Mouse (Mus musculus) CH12.LX (cell line): ENCODE measurements around the gene Ubtd2. TPM values are rescaled to one million over a fixed set of nuclear protein-coding genes. Genes with fewer than 3 reads are reported as not detected.

Experiments used
- DNase-seq: peaks from one replicate; pipeline ENCODE4 v3.0.0-alpha.2; 2013; ENCODE audit errors: extremely low read depth
- H3K27ac ChIP-seq: 2 replicates; pipeline ENCODE4 v1.5.1; 2012; ENCODE audit warnings: low read depth, mild to moderate bottlenecking, control low read depth, moderate library complexity; ENCODE audit not compliant: insufficient read depth
- H3K27me3 ChIP-seq: replicated peaks from 2 replicates; pipeline ENCODE3; 2012; ENCODE audit warnings: inconsistent platforms
- H3K36me3 ChIP-seq, 2 experiments: replicated peaks in 1 of 2; 2 replicates each; pipeline versions ENCODE3 to v1.6.1; 2012; ENCODE audit warnings: inconsistent platforms in 1 of 2, low read length in 1 of 2, mild to moderate bottlenecking in 1 of 2, mixed read lengths in 1 of 2, moderate library complexity in 1 of 2; ENCODE audit not compliant: control insufficient read depth in 1 of 2, insufficient read depth in 1 of 2
- H3K4me1 ChIP-seq, 2 experiments: 2 replicates each; pipeline ENCODE4 v1.6.1; 2012; ENCODE audit warnings: inconsistent platforms in 1 of 2, moderate library complexity in 1 of 2; ENCODE audit not compliant: insufficient read depth in 2 of 2, control insufficient read depth in 1 of 2
- H3K4me2 ChIP-seq: 2 replicates; pipeline ENCODE4 v1.6.1; 2012; ENCODE audit warnings: low read depth, mild to moderate bottlenecking, control low read depth; ENCODE audit not compliant: poor library complexity, insufficient read depth, severe bottlenecking
- H3K4me3 ChIP-seq, 3 experiments: fragments of 150-350 bp in 1 of 3; sonication (generic) in 1 of 3; replicated peaks in 1 of 3; 2 replicates each; pipeline versions ENCODE3 to v1.5.1; 2011 to 2012; ENCODE audit warnings: low read depth in 2 of 3, low read length in 2 of 3, mild to moderate bottlenecking in 2 of 3, moderate library complexity in 2 of 3, control low read depth in 1 of 3, improper control_type of control experiment in 1 of 3, inconsistent platforms in 1 of 3, mixed read lengths in 1 of 3; ENCODE audit not compliant: poor library complexity in 1 of 3
- H3K79me2 ChIP-seq: replicated peaks from 2 replicates; pipeline ENCODE4 v1.6.1; 2012; ENCODE audit warnings: mild to moderate bottlenecking, moderate library complexity; ENCODE audit not compliant: control insufficient read depth, poor library complexity, insufficient read depth, severe bottlenecking; ENCODE audit errors: extremely low read depth
- H3K9ac ChIP-seq: 2 replicates; pipeline ENCODE4 v1.6.1; 2012; ENCODE audit warnings: low read depth, mild to moderate bottlenecking, control low read depth, moderate library complexity; ENCODE audit not compliant: insufficient read depth
- H3K9me3 ChIP-seq: replicated peaks from 2 replicates; pipeline ENCODE3; 2012; ENCODE audit warnings: low read length, inconsistent platforms, mixed read lengths
- CHD2 ChIP-seq: IDR thresholded peaks from 2 replicates; pipeline ENCODE4 v1.6.1; 2011; ENCODE audit warnings: low read length, improper control_type of control experiment
- CTCF ChIP-seq, 2 experiments: IDR thresholded peaks in 1 of 2; conservative IDR thresholded peaks in 1 of 2; 2 replicates each; pipeline ENCODE4 v1.5.1; 2011 to 2012; ENCODE audit warnings: low read depth in 2 of 2, low read length in 2 of 2, improper control_type of control experiment in 1 of 2, inconsistent platforms in 1 of 2, mild to moderate bottlenecking in 1 of 2, moderate library complexity in 1 of 2
- ETS1 ChIP-seq: conservative IDR thresholded peaks from 2 replicates; pipeline ENCODE4 v1.6.1; 2012; ENCODE audit warnings: low read depth, mild to moderate bottlenecking, inconsistent platforms, low read length, improper control_type of control experiment, moderate library complexity
- MAFK ChIP-seq: IDR thresholded peaks from 2 replicates; pipeline ENCODE4 v1.6.1; 2011; ENCODE audit warnings: low read length, improper control_type of control experiment; ENCODE audit not compliant: insufficient replicate concordance
- MEF2A ChIP-seq: IDR thresholded peaks from 2 replicates; pipeline ENCODE4 v1.6.1; 2014; ENCODE audit warnings: low read depth, mild to moderate bottlenecking, inconsistent platforms, low read length, improper control_type of control experiment, borderline replicate concordance
- MXI1 ChIP-seq: IDR thresholded peaks from 2 replicates; pipeline ENCODE4 v1.6.1; 2011; ENCODE audit warnings: mild to moderate bottlenecking, low read depth, low read length, improper control_type of control experiment
- MYC ChIP-seq: IDR thresholded peaks from 2 replicates; pipeline ENCODE4 v1.6.1; 2011; ENCODE audit warnings: low read depth, mild to moderate bottlenecking, improper control_type of control experiment, low read length
- NELFE ChIP-seq: IDR thresholded peaks from 2 replicates; pipeline ENCODE4 v1.6.1; 2011; ENCODE audit warnings: low read depth, low read length, improper control_type of control experiment
- NRF1 ChIP-seq: IDR thresholded peaks from 2 replicates; pipeline ENCODE4 v1.6.1; 2014; ENCODE audit warnings: low read depth, mild to moderate bottlenecking, inconsistent platforms, low read length, improper control_type of control experiment, moderate library complexity
- POLR2AphosphoS2 ChIP-seq: IDR thresholded peaks from 2 replicates; pipeline ENCODE4 v1.6.1; 2011; ENCODE audit warnings: low read depth, low read length, improper control_type of control experiment
- RAD21 ChIP-seq: IDR thresholded peaks from 2 replicates; pipeline ENCODE4 v1.6.1; 2011; ENCODE audit warnings: low read depth, mild to moderate bottlenecking, low read length, improper control_type of control experiment, moderate library complexity
- SMC3 ChIP-seq: IDR thresholded peaks from 2 replicates; pipeline ENCODE4 v1.6.1; 2011; ENCODE audit warnings: low read depth, low read length, improper control_type of control experiment
- USF1 ChIP-seq: IDR thresholded peaks from 2 replicates; pipeline ENCODE4 v1.6.1; 2014; ENCODE audit warnings: low read depth, mild to moderate bottlenecking, inconsistent platforms, low read length, improper control_type of control experiment
- ZMIZ1 ChIP-seq: IDR thresholded peaks from 2 replicates; pipeline ENCODE4 v1.6.1; 2012; ENCODE audit warnings: low read depth, mild to moderate bottlenecking, inconsistent platforms, low read length, improper control_type of control experiment
- ZNF384 ChIP-seq: IDR thresholded peaks from 2 replicates; pipeline ENCODE4 v1.6.1; 2012; ENCODE audit warnings: low read depth, low read length, improper control_type of control experiment, inconsistent platforms
- dilution Hi-C: fragments of 300-500 bp; cut with MboI; formaldehyde crosslinking; loops from 2 replicates; pipeline ENCODE4 v1.14.3; 2020; ENCODE audit warnings: low sequenced_read_pairs; ENCODE audit not compliant: extremely low pct_unique_long_range_greater_than_20kb, extremely low pct_ligation_motif_present
- in situ Hi-C: fragments of 300-500 bp; cut with MboI; formaldehyde crosslinking; loops from 3 replicates; pipeline ENCODE4 v1.14.3; 2019; ENCODE audit warnings: low sequenced_read_pairs, low pct_ligation_motif_present, low pct_unique_long_range_greater_than_20kb, mixed read lengths
- polyA plus RNA-seq: library from polyadenylated mRNA; unstranded; fragments of >175 nt; gene quantifications from 2 replicates; pipeline ENCODE4 v1.2.1, GENCODE M21; 2012; ENCODE audit warnings: low read depth; ENCODE audit not compliant: insufficient read length
- total RNA-seq, 2 experiments: library from RNA; depleted of rRNA; stranded (reverse); fragments of 300-350 nt in 1 of 2; fragments of >200 nt in 1 of 2; gene quantifications; 2 replicates each; pipeline ENCODE4 v1.2.3; 2012 to 2014

Ubtd2 gene
- total and polyA plus RNA-seq, 3 experiments: 10.3 to 18.2 (median 17.8) TPM

DNA sequence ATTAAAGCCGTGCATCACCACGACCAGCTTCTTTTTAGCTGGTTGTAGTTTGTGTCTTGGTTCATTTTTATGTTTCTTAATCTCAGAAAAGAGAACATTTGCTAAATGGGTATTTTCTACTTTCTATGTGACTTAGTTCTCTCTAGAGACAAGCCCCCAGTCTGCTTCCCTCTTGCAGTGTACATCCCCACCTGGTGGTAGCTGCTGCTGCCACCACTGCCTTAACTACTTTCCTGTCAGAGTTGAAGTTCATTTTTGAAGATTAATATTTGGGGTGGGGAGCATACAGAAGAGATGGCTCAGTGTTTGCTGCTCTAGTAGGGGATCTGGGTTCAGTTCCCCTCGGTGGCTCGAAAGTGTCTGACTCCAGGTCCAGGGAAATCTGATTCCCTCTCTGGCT, 44.8 kb downstream of the Ubtd2 start:
- H3K27ac ChIP-seq: no peak overlapping the region
- dilution Hi-C loops: no loop called here
- no peak overlapping the region for H3K4me3 ChIP-seq
- in situ Hi-C loops: no loop called here
- no peak for TF ChIP-seq USF1
- peak; percentile 68 for TF ChIP-seq SMC3
- peak in 1 of 2 experiments; percentile 73; a peak in 2 of 4 replicates for TF ChIP-seq CTCF (conservative IDR thresholded peaks at IDR 0.05 in 1 of 2, IDR thresholded peaks at IDR 0.05 in 1 of 2; ENCODE audit: low read depth in 2 of 2, low read length in 2 of 2)
- TF ChIP-seq RAD21: peak; percentile 65
- TF ChIP-seq, all 38 proteins: peak for 3
- Histone ChIP-seq H3K27me3 (no peaks in the 10 kb centered on the region), H3K9me3 (no peaks in the 10 kb centered on the region), H3K36me3 (peaks cover 0 to 7% of the 10 kb centered on the region in 2 experiments), H3K9ac (no peak overlapping the region), H3K4me2 (no peak overlapping the region), H3K79me2 (no peaks in the 10 kb centered on the region), H3K4me1 (peaks cover 1 to 17% of the 10 kb centered on the region in 2 experiments; a peak in 3 of 4 replicates)
- DNase-seq: no peak

GRCm38 (mm10) chr11:32503711-32504110, 48.5 kb downstream of the Ubtd2 start:
- H3K4me1 ChIP-seq: peaks cover 2 to 35% of the 10 kb centered on the region in 2 experiments; a peak in 3 of 4 replicates
- no peaks in the 10 kb centered on the region for H3K79me2 ChIP-seq
- DNase-seq: no peak
- H3K27ac ChIP-seq: no peak overlapping the region
- H3K4me2 ChIP-seq: no peak overlapping the region
- H3K9me3 ChIP-seq: no peaks in the 10 kb centered on the region
- TF ChIP-seq ETS1 (no peak), USF1 (no peak), CTCF (conservative IDR thresholded peaks at IDR 0.05 in 1 of 2, IDR thresholded peaks at IDR 0.05 in 1 of 2; ENCODE audit: low read depth in 2 of 2, low read length in 2 of 2) (no peak), CHD2 (no peak), RAD21 (no peak), MXI1 (no peak), NRF1 (no peak), MEF2A (no peak), SMC3 (no peak), MAFK (no peak), ZMIZ1 (no peak), POLR2AphosphoS2 (no peak), MYC (no peak), NELFE (no peak), ZNF384 (no peak)
- dilution Hi-C loops: no loop called here
- no peak overlapping the region for H3K4me3 ChIP-seq
- H3K36me3 ChIP-seq: peaks cover 0 to 7% of the 10 kb centered on the region in 2 experiments
- no peak overlapping the region for H3K9ac ChIP-seq
- in situ Hi-C loops: no loop called here
- no peaks in the 10 kb centered on the region for H3K27me3 ChIP-seq
